Comparison of ENCODE assay signal across 32 mouse cellular contexts in genomic region chr6:137076225-137076624, GRCm38 (mm10).
DNase-seq lines count a peak whose midpoint lies in the region; ATAC-seq and TF ChIP-seq lines count a peak whose summit lies in the region.
"Had no signal": no experiment of that assay in that cellular context is flagged by ENCODE, and none has a peak within 500 bp of the region (broad histone marks: within the 10 kb centered on the region; RNA-seq: fewer than 3 reads in every experiment).

No protein-coding gene starts in this region.

- H3K27ac ChIP-seq in kidney, adult 2 months (ENCODE audit: insufficient read depth, low read depth, low read length): no peak overlapping the region
- H3K27ac ChIP-seq in kidney, embryonic 14.5 days (ENCODE audit: low read depth, low read length): no peak overlapping the region
- H3K27ac ChIP-seq in embryonic facial prominence, embryonic 14.5 days (replicated peaks; ENCODE audit: low read depth, low read length): peak overlapping the region; percentile 71
- no peak overlapping the region; the same call in 1 of the 2 replicates for H3K27ac ChIP-seq in intestine, embryonic 16.5 days (ENCODE audit: low read length)
- H3K27ac ChIP-seq: embryonic facial prominence, embryonic 12.5 days; forebrain, embryonic 13.5 days; heart, embryonic 10.5 days; hindbrain, embryonic 12.5 days; hindbrain, postnatal 0 days; left cerebral cortex, adult 2 months; limb, embryonic 13.5 days; liver, embryonic 12.5 days; neural tube, embryonic 13.5 days; stomach, postnatal 0 days had no signal

- H3K36me3 ChIP-seq in kidney, adult 2 months (ENCODE audit: control insufficient read depth, insufficient read depth, low read length): no peaks in the 10 kb centered on the region
- no peaks in the 10 kb centered on the region for H3K36me3 ChIP-seq in kidney, embryonic 14.5 days (ENCODE audit: control insufficient read depth, insufficient read depth, low read length)
- H3K36me3 ChIP-seq in embryonic facial prominence, embryonic 14.5 days (ENCODE audit: control insufficient read depth, insufficient read depth, low read length): no peaks in the 10 kb centered on the region
- H3K36me3 ChIP-seq in intestine, embryonic 16.5 days (ENCODE audit: control insufficient read depth, insufficient read depth, low read length): no peaks in the 10 kb centered on the region
- H3K36me3 ChIP-seq: embryonic facial prominence, embryonic 12.5 days; G1E; heart, embryonic 10.5 days; hindbrain, embryonic 12.5 days; limb, embryonic 13.5 days; liver, embryonic 12.5 days; neural tube, embryonic 13.5 days had no signal

- no peak overlapping the region for H3K9ac ChIP-seq in kidney, embryonic 14.5 days (ENCODE audit: low read depth, low read length)
- H3K9ac ChIP-seq in embryonic facial prominence, embryonic 14.5 days (ENCODE audit: low read depth, low read length): no peak overlapping the region
- H3K9ac ChIP-seq in intestine, embryonic 16.5 days (ENCODE audit: low read depth, low read length): no peak overlapping the region
- H3K9ac ChIP-seq: embryonic facial prominence, embryonic 12.5 days; forebrain, embryonic 13.5 days; hindbrain, embryonic 12.5 days; limb, embryonic 13.5 days; liver, embryonic 12.5 days; liver, postnatal 0 days; neural tube, embryonic 13.5 days had no signal

- ATAC-seq in kidney, embryonic 14.5 days (ENCODE audit: low FRiP score, low TSS enrichment): no peak
- ATAC-seq in embryonic facial prominence, embryonic 14.5 days (ENCODE audit: low read depth): 0 out of 2 replicates have a peak, but pooled peaks have one; percentile 63
- peak; percentile 50 for ATAC-seq in intestine, embryonic 16.5 days
- ATAC-seq: forebrain, embryonic 13.5 days; hindbrain, postnatal 0 days; liver, embryonic 12.5 days; liver, postnatal 0 days; midbrain, embryonic 16.5 days had no signal

- TF ChIP-seq POLR2A in kidney, adult 2 months (IDR thresholded peaks at IDR 0.05; ENCODE audit: low read depth, low read length): no peak

- intact Hi-C loops in heart, postnatal 14 days (cut with DNase I): no loop called here

- no peak overlapping the region for H3K4me2 ChIP-seq in kidney, embryonic 14.5 days (replicated peaks; ENCODE audit: low read depth, low read length)
- no peak overlapping the region for H3K4me2 ChIP-seq in embryonic facial prominence, embryonic 14.5 days (ENCODE audit: low read depth, low read length)
- no peak overlapping the region for H3K4me2 ChIP-seq in intestine, embryonic 16.5 days (ENCODE audit: low read depth, low read length)
- H3K4me2 ChIP-seq: embryonic facial prominence, embryonic 12.5 days; forebrain, embryonic 13.5 days; hindbrain, embryonic 12.5 days; limb, embryonic 13.5 days; liver, embryonic 12.5 days; midbrain, embryonic 11.5 days; neural tube, embryonic 13.5 days had no signal

- no peaks in the 10 kb centered on the region for H3K27me3 ChIP-seq in kidney, adult 2 months (replicated peaks; ENCODE audit: control insufficient read depth, insufficient read depth, low read length)
- no peaks in the 10 kb centered on the region for H3K27me3 ChIP-seq in kidney, embryonic 14.5 days (ENCODE audit: control insufficient read depth, insufficient read depth, low read length)
- H3K27me3 ChIP-seq in embryonic facial prominence, embryonic 14.5 days (replicated peaks; ENCODE audit: control insufficient read depth, insufficient read depth, low read length): no peaks in the 10 kb centered on the region
- H3K27me3 ChIP-seq in intestine, embryonic 16.5 days (replicated peaks; ENCODE audit: control insufficient read depth, insufficient read depth, low read length): no peaks in the 10 kb centered on the region
- H3K27me3 ChIP-seq: embryonic facial prominence, embryonic 12.5 days; forebrain, embryonic 13.5 days; hindbrain, embryonic 12.5 days; liver, embryonic 12.5 days; neural tube, embryonic 13.5 days had no signal

- no peak overlapping the region for H3K4me3 ChIP-seq in kidney, adult 2 months (ENCODE audit: insufficient read depth, low read depth, low read length)
- H3K4me3 ChIP-seq in kidney, embryonic 14.5 days (ENCODE audit: low read length): no peak overlapping the region
- no peak overlapping the region for H3K4me3 ChIP-seq in embryonic facial prominence, embryonic 14.5 days (ENCODE audit: low read depth, low read length)
- no peak overlapping the region for H3K4me3 ChIP-seq in intestine, embryonic 16.5 days (ENCODE audit: low read length)
- H3K4me3 ChIP-seq: embryonic facial prominence, embryonic 12.5 days; forebrain, embryonic 13.5 days; heart, embryonic 10.5 days; hindbrain, embryonic 12.5 days; left cerebral cortex, adult 2 months; limb, embryonic 13.5 days; liver, embryonic 12.5 days; myocyte; neural tube, embryonic 13.5 days had no signal

- no peaks in the 10 kb centered on the region for H3K4me1 ChIP-seq in kidney, adult 2 months (ENCODE audit: control insufficient read depth, insufficient read depth, low read length)
- H3K4me1 ChIP-seq in kidney, embryonic 14.5 days (ENCODE audit: control insufficient read depth, insufficient read depth, low read length): no peaks in the 10 kb centered on the region
- peaks cover 11% of the 10 kb centered on the region; the same call in 1 of the 2 replicates for H3K4me1 ChIP-seq in embryonic facial prominence, embryonic 14.5 days (ENCODE audit: control insufficient read depth, insufficient read depth, low read length)
- H3K4me1 ChIP-seq in intestine, embryonic 16.5 days (ENCODE audit: control insufficient read depth, insufficient read depth, low read length): no peaks in the 10 kb centered on the region
- H3K4me1 ChIP-seq: forebrain, embryonic 13.5 days; hindbrain, embryonic 12.5 days; liver, embryonic 12.5 days; neural tube, embryonic 13.5 days had no signal

- peak; percentile 65 for DNase-seq in heart, adult 11 months
- no peak for DNase-seq in heart, postnatal 14 days
- DNase-seq in kidney, adult 2 months: peak; percentile 9
- DNase-seq in embryonic facial prominence, embryonic 14.5 days (ENCODE audit: low spot score): peak; percentile 79
- no peak for DNase-seq in left cerebral cortex, adult 18-20 months (ENCODE audit: low spot score in 2 of 2)
- DNase-seq: cerebellum, adult 11 months; cerebellum, adult 9-10 months; cerebellum, postnatal 36 days; gastrocnemius, postnatal 10 days; heart, postnatal 36 days; kidney, postnatal 10 days; lung, postnatal 36 days; right cerebral cortex, postnatal 4 days; thymus, adult 18-20 months; thymus, postnatal 25 days had no signal

- H3K9me3 ChIP-seq in kidney, embryonic 14.5 days (ENCODE audit: control insufficient read depth, low read length): no peaks in the 10 kb centered on the region
- H3K9me3 ChIP-seq in embryonic facial prominence, embryonic 14.5 days (ENCODE audit: control insufficient read depth, low read length): no peaks in the 10 kb centered on the region
- no peaks in the 10 kb centered on the region for H3K9me3 ChIP-seq in intestine, embryonic 16.5 days (ENCODE audit: control insufficient read depth, low read length)
- H3K9me3 ChIP-seq: embryonic facial prominence, embryonic 12.5 days; forebrain, embryonic 13.5 days; heart, embryonic 10.5 days; hindbrain, embryonic 12.5 days; limb, embryonic 13.5 days; liver, embryonic 12.5 days; neural tube, embryonic 13.5 days had no signal

- 72% methylated on average over 6 of the region's 6 CpGs for WGBS in kidney, adult 2 months
- 75% methylated on average over 6 of the region's 6 CpGs for WGBS in kidney, embryonic 14.5 days
- 60% methylated on average over 6 of the region's 6 CpGs for WGBS in embryonic facial prominence, embryonic 14.5 days
- 72% methylated on average over 6 of the region's 6 CpGs for WGBS in intestine, embryonic 16.5 days

- TF ChIP-seq CTCF in kidney, adult 2 months (conservative IDR thresholded peaks at IDR 0.05; ENCODE audit: insufficient read depth, insufficient read length, low read depth, low read length): no peak

Comparison
In these comparisons a context has a peak if more than half of its experiments do, and no peak if none do; other contexts are left out.
1. DNase-seq: peak in heart, adult 11 months (single experiment), kidney, adult 2 months (single experiment) and embryonic facial prominence, embryonic 14.5 days (single experiment); none in heart, postnatal 14 days (0 of 2) and left cerebral cortex, adult 18-20 months (0 of 2).